In genomic region chr11:79003053-79003768, GRCm38 (mm10) we compare ENCODE assay signal across 8 mouse cellular contexts. TPM values are rescaled to one million over a fixed set of nuclear protein-coding genes. Genes with fewer than 3 reads are reported as not detected.
DNase-seq lines count a peak whose midpoint lies in the region; ATAC-seq and TF ChIP-seq lines count a peak whose summit lies in the region.

No protein-coding gene starts in this region.

- no peak overlapping the region for H3K9ac ChIP-seq in heart, postnatal 0 days (replicated peaks; ENCODE audit: low read depth, low read length)
- H3K9ac ChIP-seq in lung, embryonic 14.5 days = no peak overlapping the region
- no peak overlapping the region for H3K9ac ChIP-seq in forebrain, embryonic 14.5 days (ENCODE audit: low read length)

- H3K4me2 ChIP-seq in heart, postnatal 0 days (ENCODE audit: low read depth, low read length) = no peak overlapping the region
- H3K4me2 ChIP-seq in lung, embryonic 14.5 days = no peak overlapping the region
- H3K4me2 ChIP-seq in forebrain, embryonic 14.5 days (ENCODE audit: low read length) = no peak overlapping the region

- H3K27me3 ChIP-seq in heart, postnatal 0 days (ENCODE audit: control insufficient read depth, insufficient read depth, low read length) = no peaks in the 10 kb centered on the region
- no peaks in the 10 kb centered on the region for H3K27me3 ChIP-seq in lung, embryonic 14.5 days (ENCODE audit: insufficient read depth, low read length)
- no peaks in the 10 kb centered on the region for H3K27me3 ChIP-seq in forebrain, embryonic 14.5 days (replicated peaks; ENCODE audit: control insufficient read depth, insufficient read depth, low read length)

- peak; percentile 85 for ATAC-seq in heart, postnatal 0 days (ENCODE audit: insufficient read depth, low read depth)
- peak; percentile 56; the same call in 1 of the 2 replicates for ATAC-seq in lung, embryonic 14.5 days (ENCODE audit: insufficient read depth)
- ATAC-seq in forebrain, embryonic 14.5 days = no peak

- peak overlapping the region; percentile 88 for H3K27ac ChIP-seq in heart, postnatal 0 days (ENCODE audit: low read depth)
- H3K27ac ChIP-seq in lung, embryonic 14.5 days (ENCODE audit: low read depth) = peak overlapping the region; percentile 69
- H3K27ac ChIP-seq in forebrain, embryonic 14.5 days (ENCODE audit: low read depth, low read length) = no peak overlapping the region

- H3K9me3 ChIP-seq in heart, postnatal 0 days (replicated peaks; ENCODE audit: control insufficient read depth, low read length) = no peaks in the 10 kb centered on the region
- no peaks in the 10 kb centered on the region for H3K9me3 ChIP-seq in lung, embryonic 14.5 days (ENCODE audit: low read depth, low read length)
- no peaks in the 10 kb centered on the region for H3K9me3 ChIP-seq in forebrain, embryonic 14.5 days (replicated peaks; ENCODE audit: control insufficient read depth, low read length)

- H3K4me3 ChIP-seq in heart, postnatal 0 days (ENCODE audit: low read depth, low read length) = no peak overlapping the region
- H3K4me3 ChIP-seq in lung, embryonic 14.5 days (ENCODE audit: low read depth, low read length) = no peak overlapping the region
- H3K4me3 ChIP-seq in forebrain, embryonic 14.5 days (ENCODE audit: low read depth, low read length) = no peak overlapping the region

- peak; percentile 78 for TF ChIP-seq EP300 in heart, postnatal 0 days (IDR thresholded peaks at IDR 0.05; ENCODE audit: low read depth)

- no peak for TF ChIP-seq CTCF in heart, postnatal 0 days (IDR thresholded peaks at IDR 0.05; ENCODE audit: low read depth)
- TF ChIP-seq CTCF in lung, embryonic 14.5 days (IDR thresholded peaks at IDR 0.05; ENCODE audit: low read depth) = no peak

- 56% methylated on average over 11 of the region's 11 CpGs for WGBS in heart, postnatal 0 days
- WGBS in lung, embryonic 14.5 days = 51% methylated on average over 11 of the region's 11 CpGs
- 86% methylated on average over 11 of the region's 11 CpGs for WGBS in forebrain, embryonic 14.5 days

- H3K4me1 ChIP-seq in heart, postnatal 0 days (ENCODE audit: control insufficient read depth, insufficient read depth) = no peaks in the 10 kb centered on the region; the same call in 1 of the 2 replicates
- H3K4me1 ChIP-seq in lung, embryonic 14.5 days (ENCODE audit: insufficient read depth) = peaks cover 7% of the 10 kb centered on the region; the same call in 1 of the 2 replicates
- no peaks in the 10 kb centered on the region for H3K4me1 ChIP-seq in forebrain, embryonic 14.5 days (ENCODE audit: control insufficient read depth, insufficient read depth, low read length)

- no peaks in the 10 kb centered on the region for H3K36me3 ChIP-seq in heart, postnatal 0 days (replicated peaks; ENCODE audit: control insufficient read depth, insufficient read depth, low read length)
- H3K36me3 ChIP-seq in lung, embryonic 14.5 days (ENCODE audit: insufficient read depth) = no peaks in the 10 kb centered on the region
- no peaks in the 10 kb centered on the region for H3K36me3 ChIP-seq in forebrain, embryonic 14.5 days (ENCODE audit: control insufficient read depth, insufficient read depth, low read length)

- peak; percentile 52 to 56 for DNase-seq in spleen, postnatal 36 days (ENCODE audit: low spot score in 2 of 2)
- no peak for DNase-seq in spleen, postnatal 14 days (ENCODE audit: low spot score in 2 of 2)
- DNase-seq in heart, postnatal 0 days (ENCODE audit: low spot score) = peak; percentile 71
- DNase-seq in lung, embryonic 14.5 days = peak; percentile 67
- peak; percentile 57 to 81 for DNase-seq in thymus, postnatal 36 days
- no peak for DNase-seq in yolk sac, embryonic 10.5 days (ENCODE audit: low spot score)
- DNase-seq in cerebellum, postnatal 14 days = no peak
- DNase-seq in forebrain, embryonic 14.5 days (ENCODE audit: low spot score) = no peak

RNA-seq across cellular contexts. Expression of gene Lgals9, which starts 18.5 kb away (rescaled TPM):
- 125 and 155 TPM in 2 replicates for total RNA-seq in heart, postnatal 0 days (2014; rRNA removed; ENCODE audit: low replicate concordance)
- polyA plus RNA-seq in heart, postnatal 0 days (2015; fragmentation: Nextera tagmentation; extraction: Ambion mirVana) = 63.0 and 76.9 TPM in 2 replicates
- 23.9 and 25.7 TPM in 2 replicates for polyA plus RNA-seq in lung, embryonic 14.5 days (2014; fragmentation: Nextera tagmentation; extraction: Ambion mirVana)
- polyA plus RNA-seq in forebrain, embryonic 14.5 days (2014; fragmentation: Nextera tagmentation; extraction: Ambion mirVana) = 8.6 and 8.7 TPM in 2 replicates

Comparison
In these comparisons a context has a peak if more than half of its experiments do, and no peak if none do; other contexts are left out.
1. DNase-seq: peak in spleen, postnatal 36 days (2 of 2), heart, postnatal 0 days (single experiment), lung, embryonic 14.5 days (single experiment) and thymus, postnatal 36 days (2 of 2); none in spleen, postnatal 14 days (0 of 2), yolk sac, embryonic 10.5 days (single experiment), cerebellum, postnatal 14 days (0 of 2) and forebrain, embryonic 14.5 days (single experiment).